Mouse (Mus musculus): Measurements from ENCODE around the gene Ppp4r3a. TPM values are rescaled to one million over a fixed set of nuclear protein-coding genes. Genes with fewer than 3 reads are reported as not detected.
A peak's percentile ranks its signal among the peaks of the same experiment; 100 is the strongest.
"Not testable (repeated sequence)": the region's sequence is repeated elsewhere in the genome, so short reads cannot be mapped to it uniquely, and the experiment has no call there.

Gene Ppp4r3a
- total RNA-seq, 2 experiments from 2014 or later, result 23.5 to 25.3 TPM

- no peak for DNase-seq (ENCODE audit: low spot score)
- intact Hi-C loops (cut with DNase I), result no loop called here
These were observed 68.3 kb downstream of the Ppp4r3a start for GRCm38 (mm10) chr12:101015165-101015560.

DNA sequence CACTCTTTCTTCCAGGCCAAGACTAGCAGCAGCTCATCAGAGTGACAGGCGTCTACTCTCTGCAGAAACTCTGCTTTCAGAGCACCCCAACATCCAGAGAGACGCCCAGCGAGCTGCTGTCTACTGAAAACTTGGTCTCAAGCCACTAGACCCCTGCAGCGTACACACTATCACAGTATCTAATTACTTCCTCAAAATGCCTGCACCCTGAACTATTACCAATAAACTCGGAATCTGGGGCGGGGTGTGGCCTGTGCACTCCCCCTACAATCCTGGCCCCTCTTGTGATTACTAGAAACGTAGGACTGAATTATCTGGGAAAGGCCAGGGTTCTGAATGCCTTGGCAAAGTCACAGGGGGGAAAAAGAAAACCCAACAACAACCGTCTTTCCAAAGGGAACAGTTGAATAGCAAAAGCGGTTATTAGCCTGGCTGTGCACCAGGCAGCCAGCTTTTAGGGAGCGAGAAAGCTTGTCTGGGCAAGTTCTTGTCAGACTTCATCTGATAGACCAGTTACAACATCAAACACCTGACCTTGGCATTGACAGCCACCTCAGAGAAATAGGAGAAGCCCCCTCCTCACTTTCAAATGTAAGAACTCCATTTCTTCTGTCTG is 68.8 kb downstream of the Ppp4r3a start:
- intact Hi-C loops (cut with DNase I), result no loop called here
- no peak for DNase-seq (ENCODE audit: low spot score)

GRCm38 (mm10) chr12:101013668-101014067 is 69.8 kb downstream of the Ppp4r3a start:
- DNase-seq (ENCODE audit: low spot score); intact Hi-C loops (cut with DNase I): not testable (repeated sequence)

DNA sequence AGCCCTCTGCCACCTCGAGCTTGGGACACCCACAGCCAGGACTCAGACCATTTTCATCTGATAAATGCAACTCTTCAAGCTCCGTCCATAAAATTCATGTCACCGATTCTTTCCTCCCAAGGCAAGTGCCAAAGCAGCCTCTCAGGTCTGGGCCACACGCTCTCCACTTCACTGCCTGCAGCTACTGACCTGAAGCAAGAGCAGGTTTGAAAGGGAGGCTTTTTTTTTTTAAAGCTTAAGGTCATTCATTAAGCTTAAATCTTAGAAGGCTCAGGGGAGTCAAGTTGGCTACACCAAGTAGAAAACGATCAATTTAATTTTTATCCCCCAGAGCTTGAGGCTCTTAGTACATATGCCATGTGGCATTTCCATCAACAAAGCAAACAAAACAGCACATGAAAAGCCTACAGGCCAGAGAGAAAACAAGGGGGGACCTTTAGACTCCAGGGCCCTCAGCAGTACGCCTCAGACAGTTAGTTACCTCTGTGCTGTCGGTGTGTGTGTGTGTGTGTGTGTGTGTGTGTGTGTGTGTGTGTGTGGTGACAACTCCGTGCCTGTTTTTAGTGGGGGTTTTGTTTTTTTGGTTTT is 70.3 kb downstream of the Ppp4r3a start:
- intact Hi-C loops (cut with DNase I), result no loop called here
- DNase-seq (ENCODE audit: low spot score), result no peak

DNA sequence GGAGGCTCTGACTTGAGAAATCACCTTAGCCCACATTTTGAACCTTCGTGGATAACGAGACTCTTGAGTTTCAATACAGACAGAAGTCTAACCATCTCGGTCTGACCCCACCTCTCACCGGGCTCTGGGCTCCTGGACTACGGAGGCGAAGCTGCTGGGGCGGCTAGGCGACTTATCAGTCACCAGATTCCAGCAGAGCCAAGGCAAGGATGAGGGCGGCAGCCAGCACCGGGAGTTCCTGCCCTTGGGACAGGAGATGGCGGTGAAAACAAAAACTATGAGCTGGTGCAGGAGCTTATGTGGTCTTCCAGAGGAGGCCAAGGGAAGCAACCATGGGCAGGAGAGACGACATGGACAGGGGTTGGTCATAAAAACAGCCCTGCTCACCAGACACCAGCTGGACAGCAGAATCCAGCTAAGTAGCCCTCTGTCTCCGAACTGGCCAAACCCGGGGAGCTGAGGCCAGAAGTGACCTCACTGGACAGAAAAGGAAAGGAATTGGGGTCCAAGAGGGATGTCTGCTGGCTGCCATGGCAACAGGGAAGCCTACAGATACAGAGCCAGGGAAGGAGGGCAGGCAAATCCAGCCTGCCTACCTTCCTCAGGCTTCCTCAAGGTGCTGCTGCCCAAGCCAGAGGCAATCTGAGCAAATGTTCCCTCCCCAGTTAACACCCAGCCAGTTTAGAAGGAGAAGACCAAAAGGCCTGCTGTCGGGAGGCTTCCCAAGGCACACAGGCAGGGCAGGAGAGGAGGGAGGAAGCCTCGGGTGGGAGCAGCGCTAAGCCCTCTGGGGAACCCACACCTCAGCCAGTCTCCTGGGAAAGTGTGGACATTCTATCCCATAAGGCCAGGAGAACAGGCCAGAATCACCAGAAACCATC is 71.1 kb downstream of the Ppp4r3a start:
- intact Hi-C loops (cut with DNase I), result no loop called here
- peak; percentile 44 for DNase-seq (ENCODE audit: low spot score)

DNA sequence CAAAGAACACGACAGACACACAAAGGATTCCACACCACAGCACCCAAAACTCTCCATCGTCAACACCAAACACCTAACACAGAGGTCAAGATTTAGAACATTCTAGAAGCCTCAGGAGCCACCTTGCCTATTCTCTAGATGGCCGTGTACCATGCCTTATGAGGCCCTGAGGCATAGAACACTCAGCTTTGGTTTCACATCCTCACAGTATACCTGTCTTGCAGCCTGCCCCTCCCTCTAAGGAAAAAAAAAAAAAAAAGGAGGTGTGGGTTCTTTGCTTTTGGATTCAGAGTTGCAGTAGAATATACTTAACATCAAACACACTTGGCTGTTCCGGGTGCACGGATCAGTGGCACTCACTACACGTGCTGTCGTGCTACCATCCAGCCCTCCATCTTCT is 72.5 kb downstream of the Ppp4r3a start:
- intact Hi-C loops (cut with DNase I), result no loop called here
- no peak for DNase-seq (ENCODE audit: low spot score)

GRCm38 (mm10) chr12:101010148-101010920 is 73.2 kb downstream of the Ppp4r3a start:
- no peak for DNase-seq (ENCODE audit: low spot score)
- intact Hi-C loops (cut with DNase I), result no loop called here

- no peak for DNase-seq (ENCODE audit: low spot score)
- intact Hi-C loops (cut with DNase I), result no loop called here
These were observed 74.3 kb downstream of the Ppp4r3a start for GRCm38 (mm10) chr12:101009225-101009624.

- intact Hi-C loops (cut with DNase I), result no loop called here
- DNase-seq (ENCODE audit: low spot score), result no peak
These were observed 74.9 kb downstream of the Ppp4r3a start for GRCm38 (mm10) chr12:101008648-101009047.

DNA sequence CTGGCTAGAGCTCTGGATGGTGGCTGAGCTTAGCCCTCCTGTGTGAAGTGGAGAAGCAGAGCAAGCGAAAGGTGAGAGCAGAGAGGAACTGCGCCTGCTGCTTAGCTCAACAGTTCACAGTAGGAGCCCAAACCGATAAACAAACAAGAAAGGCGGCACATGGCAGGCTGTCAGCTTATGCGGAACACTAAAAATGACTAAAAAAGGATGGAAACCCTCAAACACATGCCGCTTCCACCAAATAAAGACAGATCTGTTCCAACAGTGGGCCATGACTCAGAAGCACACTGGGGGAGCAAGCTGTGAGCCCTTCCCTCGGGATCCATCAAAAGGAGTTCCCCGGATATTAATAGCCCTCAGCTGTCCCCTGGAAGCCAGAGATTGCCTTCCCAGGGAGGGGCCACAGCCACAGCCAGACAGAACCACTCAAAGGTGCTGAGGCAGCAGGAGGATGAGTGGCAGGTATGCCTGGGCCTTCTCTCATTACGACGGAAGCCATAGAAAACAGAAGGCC is 75.5 kb downstream of the Ppp4r3a start:
- DNase-seq (ENCODE audit: low spot score), result no peak
- intact Hi-C loops (cut with DNase I), result no loop called here

GRCm38 (mm10) chr12:101007427-101007826 is 76.1 kb downstream of the Ppp4r3a start:
- intact Hi-C loops (cut with DNase I), result no loop called here
- DNase-seq (ENCODE audit: low spot score), result no peak

DNA sequence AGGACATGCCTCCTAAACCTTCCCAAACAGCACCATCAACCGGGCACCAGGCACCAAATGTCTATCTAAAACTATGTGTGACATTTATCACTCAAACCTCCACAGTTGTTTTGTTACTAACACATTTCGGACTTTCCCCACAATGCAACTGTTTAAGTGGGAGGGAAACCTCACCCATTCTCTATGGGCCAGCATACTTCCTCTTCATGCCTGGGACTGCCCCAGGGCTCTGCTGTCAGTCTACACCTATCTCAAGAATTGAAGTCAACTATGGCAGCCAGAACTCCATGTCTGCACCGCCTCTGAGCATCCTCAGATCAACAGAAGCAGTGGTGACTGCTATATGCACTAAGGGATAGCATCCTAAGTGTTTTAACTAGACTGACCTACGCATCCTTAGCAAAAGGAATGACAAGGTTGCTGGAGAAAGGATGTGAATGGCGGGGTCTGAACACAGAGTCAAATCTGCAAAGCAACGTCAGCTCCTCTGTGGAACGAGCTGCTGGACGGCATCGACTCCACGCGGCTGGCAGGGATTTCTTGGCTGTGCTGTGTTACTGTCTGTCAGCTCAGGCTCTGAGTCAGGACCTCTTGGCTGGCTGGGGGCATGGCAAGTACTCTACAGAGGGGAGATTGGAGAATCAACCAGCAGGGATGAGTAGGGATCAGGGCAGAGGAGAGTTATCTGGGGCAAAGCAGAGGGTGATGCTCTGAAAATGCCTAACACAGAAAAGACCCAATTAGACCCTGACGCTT is 77.7 kb downstream of the Ppp4r3a start:
- intact Hi-C loops (cut with DNase I), result no loop called here
- no peak for DNase-seq (ENCODE audit: low spot score)

DNA sequence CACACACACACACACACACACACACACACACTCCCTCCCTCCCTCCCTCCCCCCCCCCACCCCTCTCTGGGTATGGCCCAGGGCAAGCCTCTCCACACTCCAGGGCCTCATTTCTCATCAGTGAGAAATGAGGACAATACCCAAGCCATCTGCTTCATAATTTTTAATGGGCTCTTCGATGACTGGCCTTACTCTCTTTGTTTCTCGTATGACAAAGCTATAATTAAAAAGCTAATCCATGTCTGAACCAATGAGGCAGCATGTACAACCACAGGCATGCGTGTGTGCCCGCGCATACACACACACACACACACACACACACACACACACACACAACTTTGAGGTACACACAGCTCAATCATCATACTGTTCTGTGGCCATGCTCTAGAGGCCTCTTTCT is 78.5 kb downstream of the Ppp4r3a start:
- intact Hi-C loops (cut with DNase I), result no loop called here
- DNase-seq (ENCODE audit: low spot score), result no peak

DNA sequence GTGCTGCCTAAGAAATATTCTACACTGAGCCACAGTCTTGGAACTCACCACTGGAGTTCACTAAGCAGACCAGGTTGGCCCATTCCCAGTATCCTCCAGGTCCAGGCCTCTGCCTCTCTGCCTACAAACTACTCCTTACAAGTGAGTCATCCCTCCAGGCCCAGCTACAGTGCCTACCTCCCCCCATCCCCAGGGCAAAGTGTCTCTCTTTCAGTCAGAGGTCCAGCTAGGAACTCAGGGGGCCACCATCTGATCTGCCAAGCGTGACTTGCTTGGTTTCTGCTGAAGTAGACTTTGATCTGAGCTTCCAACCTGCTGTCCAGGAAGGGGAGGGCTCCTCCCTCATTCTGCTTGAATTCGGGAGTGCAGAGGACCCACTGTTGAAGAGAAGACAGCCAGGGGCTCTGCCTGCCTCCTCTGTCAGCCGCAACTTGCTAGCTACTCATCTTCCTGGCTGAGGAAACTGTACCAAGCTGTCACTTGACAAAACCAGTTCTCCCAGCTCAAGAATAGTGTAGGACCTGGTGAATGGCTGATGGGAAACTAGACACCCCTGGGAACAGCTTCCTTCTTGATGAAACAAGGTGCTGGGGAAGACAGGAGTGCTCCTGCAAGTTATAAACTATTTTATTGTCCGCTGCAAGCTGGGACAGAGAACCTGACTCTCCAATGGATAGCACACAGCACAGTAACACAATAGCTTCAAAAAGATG is 80.5 kb downstream of the Ppp4r3a start:
- no peak for DNase-seq (ENCODE audit: low spot score)
- intact Hi-C loops (cut with DNase I), result no loop called here

- no peak for DNase-seq (ENCODE audit: low spot score)
- intact Hi-C loops (cut with DNase I), result no loop called here
These were observed 84.2 kb downstream of the Ppp4r3a start for GRCm38 (mm10) chr12:100999061-100999954.

GRCm38 (mm10) chr12:100998564-100998962 is 84.9 kb downstream of the Ppp4r3a start:
- DNase-seq (ENCODE audit: low spot score), result no peak

GRCm38 (mm10) chr12:100997830-100998563 is 85.5 kb downstream of the Ppp4r3a start:
- no peak for DNase-seq (ENCODE audit: low spot score)
- intact Hi-C loops (cut with DNase I), result no loop called here

More at GRCm38 (mm10) chr12:100998564-100998962, 84.9 kb downstream of the Ppp4r3a start:
- intact Hi-C loops (cut with DNase I), result no loop called here

Measured in heart, postnatal 25 days (tissue).